Mouse (Mus musculus) CH12.LX (cell line): ENCODE data around the gene Nkain1.

Source experiments
- CHD1 ChIP-seq: IDR thresholded peaks from 2 replicates; pipeline ENCODE4 v1.6.1; 2012; ENCODE audit warnings: low read depth, low read length, improper control_type of control experiment, inconsistent platforms
- CTCF ChIP-seq, 2 experiments: IDR thresholded peaks in 1 of 2; conservative IDR thresholded peaks in 1 of 2; 2 replicates each; pipeline ENCODE4 v1.5.1; 2011 to 2012; ENCODE audit warnings: low read depth in 2 of 2, low read length in 2 of 2, improper control_type of control experiment in 1 of 2, inconsistent platforms in 1 of 2, mild to moderate bottlenecking in 1 of 2, moderate library complexity in 1 of 2
- EP300 ChIP-seq: IDR thresholded peaks from 2 replicates; pipeline ENCODE4 v1.6.1; 2011; ENCODE audit warnings: low read length, improper control_type of control experiment
- KAT2A ChIP-seq: IDR thresholded peaks from 2 replicates; pipeline ENCODE4 v1.6.1; 2012; ENCODE audit warnings: low read length, improper control_type of control experiment, inconsistent platforms; ENCODE audit not compliant: insufficient replicate concordance
- MAFK ChIP-seq: IDR thresholded peaks from 2 replicates; pipeline ENCODE4 v1.6.1; 2011; ENCODE audit warnings: low read length, improper control_type of control experiment; ENCODE audit not compliant: insufficient replicate concordance
- MAZ ChIP-seq: IDR thresholded peaks from 2 replicates; pipeline ENCODE4 v1.6.1; 2012; ENCODE audit warnings: low read depth, mild to moderate bottlenecking, inconsistent platforms, low read length, improper control_type of control experiment, moderate library complexity
- POLR2A ChIP-seq: IDR thresholded peaks from 2 replicates; pipeline ENCODE4 v1.6.1; 2011; ENCODE audit warnings: low read depth, mild to moderate bottlenecking, improper control_type of control experiment, low read length
- RAD21 ChIP-seq: IDR thresholded peaks from 2 replicates; pipeline ENCODE4 v1.6.1; 2011; ENCODE audit warnings: low read depth, mild to moderate bottlenecking, low read length, improper control_type of control experiment, moderate library complexity
- USF1 ChIP-seq: IDR thresholded peaks from 2 replicates; pipeline ENCODE4 v1.6.1; 2014; ENCODE audit warnings: low read depth, mild to moderate bottlenecking, inconsistent platforms, low read length, improper control_type of control experiment
- ZKSCAN1 ChIP-seq: IDR thresholded peaks from 2 replicates; pipeline ENCODE4 v1.6.1; 2012; ENCODE audit warnings: low read depth, inconsistent platforms, low read length, improper control_type of control experiment, borderline replicate concordance
- ZNF384 ChIP-seq: IDR thresholded peaks from 2 replicates; pipeline ENCODE4 v1.6.1; 2012; ENCODE audit warnings: low read depth, low read length, improper control_type of control experiment, inconsistent platforms

- TF ChIP-seq POLR2A, result no peak
- TF ChIP-seq CTCF (conservative IDR thresholded peaks at IDR 0.05 in 1 of 2, IDR thresholded peaks at IDR 0.05 in 1 of 2; ENCODE audit: low read depth in 2 of 2, low read length in 2 of 2), result no peak
- TF ChIP-seq ZKSCAN1, result no peak
- TF ChIP-seq RAD21, result no peak
- TF ChIP-seq CHD1, result no peak
- no peak for TF ChIP-seq MAZ
- TF ChIP-seq EP300, result no peak
- TF ChIP-seq ZNF384, result no peak
- no peak for TF ChIP-seq MAFK
- no peak for TF ChIP-seq USF1
- TF ChIP-seq KAT2A, result no peak
Observed at GRCm38 (mm10) chr4:130556224-130556623, 17.7 kb downstream of the Nkain1 start.
